Mouse (Mus musculus): ENCODE results near the gene Ticam1. TPM values are rescaled to one million over a fixed set of nuclear protein-coding genes. Genes with fewer than 3 reads are reported as not detected.

Gene Ticam1
- polyA plus RNA-seq, 1 experiment from 2014 or later: 2.5 TPM

DNA sequence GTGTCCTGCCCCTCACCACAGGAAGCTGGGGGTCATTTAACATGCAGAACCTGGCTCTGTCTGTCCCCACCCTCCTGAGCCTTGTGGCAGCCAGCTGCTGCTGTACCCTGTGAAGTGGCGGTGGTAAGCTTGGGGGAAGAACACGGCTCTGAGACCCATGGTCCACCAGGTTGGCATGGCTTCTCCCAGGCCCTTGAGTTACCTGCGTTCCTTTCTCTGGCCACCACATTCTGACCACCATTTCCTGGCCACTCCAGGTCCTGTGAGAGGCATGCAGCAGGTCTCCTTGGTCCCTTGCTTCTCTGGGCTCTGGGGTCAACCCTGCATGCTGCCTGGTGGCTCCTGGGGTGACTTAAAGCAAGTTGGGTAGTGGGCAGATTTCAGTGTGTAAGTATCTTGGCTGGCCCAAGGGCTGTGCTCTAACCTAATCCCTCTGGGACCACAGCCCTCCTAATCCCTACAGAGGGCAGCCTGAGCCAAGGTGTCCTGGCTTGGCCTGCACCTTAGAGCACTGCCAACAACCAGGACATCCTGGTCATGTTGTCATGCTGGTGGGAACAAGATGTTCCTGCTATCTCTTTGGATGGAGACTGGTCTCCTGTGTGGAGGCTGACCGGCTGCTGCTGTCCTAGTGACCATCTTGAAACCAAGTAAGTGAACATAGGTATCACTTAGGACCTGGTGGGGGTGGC, 16.1 kb upstream of the Ticam1 start, which contains the start of gene Plin3:
Gene Plin3 (minus strand): TSS at position 343 of the 692 bp plus-strand sequence.
- no peak for DNase-seq (ENCODE audit: low spot score)
- Histone ChIP-seq H3K4me1 (replicated peaks; ENCODE audit: control insufficient read depth, insufficient read depth, low read length) (peaks cover 23% of the 10 kb centered on the region), H3K9ac (ENCODE audit: low read length) (no peak within 1 kb of the TSS; the same call in 1 of the 2 replicates), H3K27ac (ENCODE audit: low read depth, low read length) (peak within 1 kb of the TSS; percentile 88; the same call in 1 of the 2 replicates), H3K4me3 (ENCODE audit: low read depth, low read length) (no peak within 1 kb of the TSS), H3K36me3 (ENCODE audit: control insufficient read depth, insufficient read depth, low read length) (no peaks in the 10 kb centered on the region), H3K9me3 (ENCODE audit: control insufficient read depth, low read length) (no peaks in the 10 kb centered on the region), H3K4me2 (ENCODE audit: low read depth, low read length, severe bottlenecking) (no peak within 1 kb of the TSS), H3K27me3 (ENCODE audit: control insufficient read depth, insufficient read depth, low read length) (no peaks in the 10 kb centered on the region)
- ATAC-seq (replicated peaks; ENCODE audit: low FRiP score): no peak
- 93% methylated on average over 4 of the region's 4 CpGs for WGBS

DNA sequence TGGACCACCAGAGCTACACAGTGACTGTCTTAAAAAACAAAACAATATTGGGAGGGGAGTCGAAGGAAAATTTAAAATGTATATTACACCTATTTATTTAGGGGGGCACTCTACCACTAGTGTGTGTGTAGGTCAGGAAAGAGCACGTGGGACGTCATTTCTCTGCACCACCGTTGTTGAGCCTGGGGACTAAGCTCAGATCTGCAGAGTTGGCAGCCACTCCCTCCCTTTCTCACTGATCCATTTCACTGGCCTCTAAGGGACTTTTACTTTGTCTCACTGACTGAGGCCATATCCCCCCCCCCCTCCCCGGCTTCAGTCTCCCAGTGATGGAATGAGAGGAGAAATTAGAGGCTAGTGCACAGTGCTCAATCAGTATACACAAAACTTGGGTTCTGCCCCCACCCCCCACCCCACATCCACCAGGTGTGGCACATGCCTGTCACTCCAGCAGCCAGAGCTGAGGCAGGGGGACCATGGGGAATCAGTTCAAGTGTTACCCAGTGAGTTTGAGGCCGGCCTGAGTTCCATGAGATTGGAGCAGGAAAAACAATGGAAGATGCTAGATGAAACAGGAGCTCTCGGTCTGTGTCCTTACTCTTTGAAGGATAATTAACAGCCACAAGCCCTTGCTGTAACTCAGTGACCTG, 15.4 kb upstream of the Ticam1 start:
- ATAC-seq (replicated peaks; ENCODE audit: low FRiP score) (no peak), DNase-seq (ENCODE audit: low spot score) (no peak)
- Histone ChIP-seq H3K9me3 (ENCODE audit: control insufficient read depth, low read length) (no peaks in the 10 kb centered on the region), H3K27ac (ENCODE audit: low read depth, low read length) (peak overlapping the region; percentile 88; the same call in 1 of the 2 replicates), H3K4me2 (ENCODE audit: low read depth, low read length, severe bottlenecking) (peak overlapping the region; percentile 72; the same call in 1 of the 2 replicates), H3K36me3 (ENCODE audit: control insufficient read depth, insufficient read depth, low read length) (no peaks in the 10 kb centered on the region), H3K4me1 (replicated peaks; ENCODE audit: control insufficient read depth, insufficient read depth, low read length) (peaks cover 23% of the 10 kb centered on the region), H3K4me3 (ENCODE audit: low read depth, low read length) (no peak overlapping the region; the same call in 1 of the 2 replicates), H3K9ac (ENCODE audit: low read length) (no peak overlapping the region; the same call in 1 of the 2 replicates), H3K27me3 (ENCODE audit: control insufficient read depth, insufficient read depth, low read length) (no peaks in the 10 kb centered on the region)
- 61% methylated on average over 7 of the region's 7 CpGs for WGBS

DNA sequence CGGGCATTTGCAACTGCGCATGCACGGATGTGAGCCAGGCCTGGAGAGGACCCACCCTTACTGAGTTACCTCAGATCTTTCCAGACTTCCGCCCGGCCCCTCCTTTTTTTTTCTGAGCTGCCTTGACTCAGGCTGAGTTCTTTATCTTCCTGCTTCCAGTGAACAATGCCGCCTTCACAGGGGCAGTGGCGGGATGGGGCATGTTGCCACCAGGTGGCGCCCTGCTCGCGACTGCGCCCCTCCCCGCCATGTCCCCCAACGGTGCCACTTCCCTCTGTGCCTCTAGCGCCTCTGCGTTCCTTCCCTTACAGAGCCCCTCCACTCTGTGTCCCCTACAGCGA, 14.6 kb upstream of the Ticam1 start:
- Histone ChIP-seq H3K4me3 (ENCODE audit: low read depth, low read length) (peak overlapping the region; percentile 39; the same call in 1 of the 2 replicates), H3K4me2 (ENCODE audit: low read depth, low read length, severe bottlenecking) (peak overlapping the region; percentile 72), H3K4me1 (replicated peaks; ENCODE audit: control insufficient read depth, insufficient read depth, low read length) (peaks cover 23% of the 10 kb centered on the region), H3K27me3 (ENCODE audit: control insufficient read depth, insufficient read depth, low read length) (no peaks in the 10 kb centered on the region), H3K9me3 (ENCODE audit: control insufficient read depth, low read length) (no peaks in the 10 kb centered on the region), H3K36me3 (ENCODE audit: control insufficient read depth, insufficient read depth, low read length) (no peaks in the 10 kb centered on the region), H3K9ac (ENCODE audit: low read length) (peak overlapping the region; percentile 14), H3K27ac (ENCODE audit: low read depth, low read length) (peak overlapping the region; percentile 88)
- DNase-seq (ENCODE audit: low spot score) (peak; percentile 94), ATAC-seq (replicated peaks; ENCODE audit: low FRiP score) (peak; percentile 86)
- WGBS: under 1% methylated on average over 16 of the region's 16 CpGs

DNA sequence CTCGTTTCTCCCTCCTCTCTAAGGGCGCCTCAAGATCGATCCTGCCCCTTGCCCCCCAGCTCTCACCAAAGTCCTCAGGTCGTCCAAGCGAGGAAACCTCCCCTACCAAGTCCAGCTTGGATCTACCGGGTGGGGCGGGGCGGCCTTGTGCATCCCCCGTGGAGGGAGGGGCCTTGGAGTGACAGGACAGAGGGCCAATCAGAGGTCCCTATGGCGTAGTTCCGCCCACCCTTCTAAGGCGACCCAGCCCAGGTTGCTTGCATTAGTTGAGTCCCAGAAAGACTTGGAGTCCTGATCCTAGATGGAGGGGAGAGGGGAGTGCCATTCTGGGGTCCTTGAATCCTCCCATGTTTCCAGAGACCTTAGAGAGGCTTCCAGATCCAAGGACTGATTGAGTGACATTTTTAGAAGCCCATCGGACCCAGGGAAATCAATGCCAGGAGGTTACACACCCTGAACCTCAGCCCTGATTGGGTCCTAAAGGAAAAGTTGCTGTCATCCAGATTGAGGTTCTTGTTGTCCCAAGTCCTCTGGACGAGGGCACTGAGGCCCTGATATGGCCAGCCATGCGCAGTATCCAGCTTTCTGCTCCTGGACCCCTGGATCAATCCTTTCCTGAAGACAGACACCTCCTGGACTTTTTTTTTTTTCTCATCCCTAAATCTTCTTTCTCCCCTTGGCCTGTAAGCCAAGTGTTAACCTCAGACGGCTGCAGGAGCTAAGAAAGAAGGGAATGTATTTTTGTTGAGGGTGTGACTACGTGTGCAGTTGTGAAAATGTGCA, 14.0 kb upstream of the Ticam1 start:
- peak overlapping the region; percentile 72 for H3K4me2 ChIP-seq (ENCODE audit: low read depth, low read length, severe bottlenecking)
- peak overlapping the region; percentile 39 for H3K4me3 ChIP-seq (ENCODE audit: low read depth, low read length)
- peak overlapping the region; percentile 59 for H3K9ac ChIP-seq (ENCODE audit: low read length)
- 3% methylated on average over 17 of the region's 17 CpGs for WGBS
- H3K9me3 ChIP-seq (ENCODE audit: control insufficient read depth, low read length): no peaks in the 10 kb centered on the region
- no peaks in the 10 kb centered on the region; the same call in 1 of the 2 replicates for H3K36me3 ChIP-seq (ENCODE audit: control insufficient read depth, insufficient read depth, low read length)
- DNase-seq (ENCODE audit: low spot score) (peak; percentile 94), ATAC-seq (replicated peaks; ENCODE audit: low FRiP score) (peak; percentile 83)
- H3K27ac ChIP-seq (ENCODE audit: low read depth, low read length): peak overlapping the region; percentile 88
- H3K4me1 ChIP-seq (replicated peaks; ENCODE audit: control insufficient read depth, insufficient read depth, low read length): peaks cover 23% of the 10 kb centered on the region
- H3K27me3 ChIP-seq (ENCODE audit: control insufficient read depth, insufficient read depth, low read length): no peaks in the 10 kb centered on the region

DNA sequence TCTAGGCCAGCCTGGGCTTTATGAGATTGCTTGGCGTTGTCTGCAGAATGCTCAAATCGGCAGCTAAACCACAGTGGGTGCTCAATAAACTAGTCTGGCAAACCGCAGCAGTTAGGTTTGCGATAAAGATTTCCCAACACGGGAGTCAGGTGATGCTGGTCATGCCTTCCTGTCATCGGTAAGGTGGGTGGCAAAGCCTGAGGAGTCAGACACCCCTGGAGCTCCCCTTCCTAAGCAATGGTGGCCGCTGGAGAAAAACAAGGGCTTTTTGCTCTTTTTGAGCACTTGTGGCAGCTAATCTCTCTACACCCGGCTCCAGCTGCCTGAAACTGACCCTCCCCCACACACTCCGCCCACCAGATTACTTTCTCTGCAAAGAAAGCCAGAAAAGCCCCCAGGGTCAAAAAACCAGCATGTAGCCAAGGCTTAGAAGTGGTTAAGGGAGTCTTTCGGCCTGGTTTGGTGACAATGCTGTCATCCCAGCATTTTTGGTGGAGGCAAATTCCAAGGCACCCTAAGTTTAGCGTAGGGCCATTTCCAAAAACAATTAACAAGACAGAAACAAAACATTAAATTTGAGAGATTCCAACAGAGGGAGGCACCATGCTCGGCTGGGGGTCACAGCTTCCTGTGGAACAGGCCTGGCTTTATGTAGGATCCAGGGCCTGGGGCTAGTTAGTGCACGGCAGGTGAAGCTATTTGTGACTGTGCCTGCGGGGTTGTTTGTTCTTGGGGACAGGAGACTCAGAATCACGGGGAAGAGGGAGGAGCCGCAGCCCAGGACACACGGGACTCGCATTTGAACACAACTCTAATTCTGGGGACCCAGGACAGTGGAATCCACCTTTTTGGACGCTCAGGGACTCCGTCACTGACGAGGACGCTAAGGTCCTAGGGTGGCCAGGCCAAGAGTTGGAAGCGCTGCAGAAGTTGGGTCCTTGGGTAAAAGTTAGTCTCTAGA, 13.1 kb upstream of the Ticam1 start:
- Histone ChIP-seq H3K27ac (ENCODE audit: low read depth, low read length) (peak overlapping the region; percentile 88), H3K4me3 (ENCODE audit: low read depth, low read length) (peak overlapping the region; percentile 39), H3K9ac (ENCODE audit: low read length) (peak overlapping the region; percentile 59), H3K9me3 (ENCODE audit: control insufficient read depth, low read length) (no peaks in the 10 kb centered on the region), H3K4me1 (replicated peaks; ENCODE audit: control insufficient read depth, insufficient read depth, low read length) (peaks cover 23% of the 10 kb centered on the region), H3K4me2 (ENCODE audit: low read depth, low read length, severe bottlenecking) (peak overlapping the region; percentile 72), H3K27me3 (ENCODE audit: control insufficient read depth, insufficient read depth, low read length) (no peaks in the 10 kb centered on the region), H3K36me3 (ENCODE audit: control insufficient read depth, insufficient read depth, low read length) (no peaks in the 10 kb centered on the region; the same call in 1 of the 2 replicates)
- peak; percentile 80 for DNase-seq (ENCODE audit: low spot score)
- WGBS: 2% methylated on average over 23 of the region's 23 CpGs
- peak; percentile 26 for ATAC-seq (replicated peaks; ENCODE audit: low FRiP score)

DNA sequence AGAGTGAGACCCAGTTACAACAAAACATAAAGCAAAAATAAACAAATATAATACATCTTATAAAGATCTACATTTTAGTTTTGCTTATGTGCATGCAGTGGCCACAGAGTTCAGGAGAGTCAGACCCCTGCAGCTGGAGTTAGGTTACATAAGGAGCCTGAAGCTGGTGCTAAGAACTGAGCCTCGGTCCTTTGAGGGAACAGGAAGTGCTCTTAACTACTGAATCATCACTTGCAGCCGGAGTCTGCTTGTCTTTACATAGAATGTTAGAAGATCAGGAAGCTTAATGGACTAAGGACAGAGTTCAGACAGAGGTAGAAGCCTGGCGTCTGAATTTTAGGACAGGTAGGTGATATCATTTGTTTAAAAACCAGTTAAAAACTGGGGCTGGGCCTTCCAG, 12.3 kb upstream of the Ticam1 start:
- H3K9me3 ChIP-seq (ENCODE audit: control insufficient read depth, low read length): no peaks in the 10 kb centered on the region
- no peaks in the 10 kb centered on the region for H3K27me3 ChIP-seq (ENCODE audit: control insufficient read depth, insufficient read depth, low read length)
- peaks cover 23% of the 10 kb centered on the region for H3K4me1 ChIP-seq (replicated peaks; ENCODE audit: control insufficient read depth, insufficient read depth, low read length)
- peak overlapping the region; percentile 59 for H3K9ac ChIP-seq (ENCODE audit: low read length)
- DNase-seq (ENCODE audit: low spot score): no peak
- peak overlapping the region; percentile 72 for H3K4me2 ChIP-seq (ENCODE audit: low read depth, low read length, severe bottlenecking)
- 45% methylated on average over 3 of the region's 3 CpGs for WGBS
- no peak for ATAC-seq (replicated peaks; ENCODE audit: low FRiP score)
- peak overlapping the region; percentile 88 for H3K27ac ChIP-seq (ENCODE audit: low read depth, low read length)
- no peaks in the 10 kb centered on the region; the same call in 1 of the 2 replicates for H3K36me3 ChIP-seq (ENCODE audit: control insufficient read depth, insufficient read depth, low read length)
- peak overlapping the region; percentile 39; the same call in 1 of the 2 replicates for H3K4me3 ChIP-seq (ENCODE audit: low read depth, low read length)

DNA sequence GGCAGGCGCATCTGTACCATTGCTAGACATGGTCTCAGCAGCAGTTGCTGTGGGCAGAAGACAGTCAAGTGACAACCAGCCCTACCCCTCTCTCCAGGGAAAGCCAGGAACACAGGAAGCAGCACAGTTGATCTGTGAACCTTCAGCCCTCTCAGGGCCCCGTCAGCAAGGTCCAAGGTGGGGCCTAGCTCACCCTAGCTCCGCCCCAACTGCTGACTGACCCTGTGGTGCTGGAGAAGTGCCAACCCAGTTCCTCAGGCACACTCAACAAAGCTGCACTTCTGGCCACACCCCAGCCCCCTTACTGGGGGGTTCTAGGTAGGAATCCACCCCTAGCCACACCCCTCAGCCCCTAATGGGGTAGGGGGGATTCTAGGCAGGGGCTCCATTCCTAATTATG, 11.2 kb upstream of the Ticam1 start:
- H3K9ac ChIP-seq (ENCODE audit: low read length): no peak overlapping the region
- no peak overlapping the region for H3K4me3 ChIP-seq (ENCODE audit: low read depth, low read length)
- H3K9me3 ChIP-seq (ENCODE audit: control insufficient read depth, low read length): no peaks in the 10 kb centered on the region
- H3K4me1 ChIP-seq (replicated peaks; ENCODE audit: control insufficient read depth, insufficient read depth, low read length): peaks cover 23% of the 10 kb centered on the region
- 67% methylated on average over 3 of the region's 3 CpGs for WGBS
- no peaks in the 10 kb centered on the region; the same call in 1 of the 2 replicates for H3K36me3 ChIP-seq (ENCODE audit: control insufficient read depth, insufficient read depth, low read length)
- no peak overlapping the region for H3K27ac ChIP-seq (ENCODE audit: low read depth, low read length)
- no peak for ATAC-seq (replicated peaks; ENCODE audit: low FRiP score)
- no peak for DNase-seq (ENCODE audit: low spot score)
- H3K4me2 ChIP-seq (ENCODE audit: low read depth, low read length, severe bottlenecking): no peak overlapping the region
- no peaks in the 10 kb centered on the region for H3K27me3 ChIP-seq (ENCODE audit: control insufficient read depth, insufficient read depth, low read length)
